Mouse (Mus musculus) forebrain, embryonic 16.5 days (tissue): ENCODE measurements around the gene Orm2. TPM values are rescaled to one million over a fixed set of nuclear protein-coding genes. Genes with fewer than 3 reads are reported as not detected.
A peak's percentile ranks its signal among the peaks of the same experiment; 100 is the strongest.

Source experiments
- ATAC-seq: fragments of 200-750 bp; cut with Nextera tagmentation; 2 replicates; pipeline ENCODE4 v1.8.0; 2017; ENCODE audit warnings: mild to moderate bottlenecking, moderate library complexity
- H3K27ac ChIP-seq: fragments of 300-500 bp; sonication (generic); 2 replicates; pipeline ENCODE4 v1.5.1; 2014; ENCODE audit warnings: low read length, control low read depth
- H3K27me3 ChIP-seq: fragments of 300-500 bp; sonication (generic); replicated peaks from 2 replicates; pipeline ENCODE4 v1.6.1; 2014; ENCODE audit warnings: low read length; ENCODE audit not compliant: control insufficient read depth, insufficient read depth
- H3K36me3 ChIP-seq: fragments of 300-500 bp; sonication (generic); 2 replicates; pipeline ENCODE4 v1.6.1; 2014; ENCODE audit not compliant: control insufficient read depth, insufficient read depth
- H3K4me1 ChIP-seq: fragments of 300-500 bp; sonication (generic); replicated peaks from 2 replicates; pipeline ENCODE4 v1.6.1; 2014; ENCODE audit warnings: low read length; ENCODE audit not compliant: control insufficient read depth, insufficient read depth
- H3K4me2 ChIP-seq: fragments of 300-500 bp; sonication (generic); 2 replicates; pipeline ENCODE4 v1.6.1; 2014; ENCODE audit warnings: mild to moderate bottlenecking, low read length, control low read depth
- H3K4me3 ChIP-seq: fragments of 300-500 bp; sonication (generic); replicated peaks from 2 replicates; pipeline ENCODE4 v1.5.1; 2014; ENCODE audit warnings: mild to moderate bottlenecking, low read length, control low read depth
- H3K9ac ChIP-seq: fragments of 300-500 bp; sonication (generic); replicated peaks from 2 replicates; pipeline ENCODE4 v1.6.1; 2014; ENCODE audit warnings: low read depth, low read length, control low read depth
- H3K9me3 ChIP-seq: fragments of 300-500 bp; sonication (generic); 2 replicates; pipeline ENCODE4 v1.6.1; 2016; ENCODE audit warnings: low read length; ENCODE audit not compliant: control insufficient read depth
- WGBS: fragments of 180-500 bp; shearing (Covaris S2); extraction: QIAGEN DNeasy Blood & Tissue Kit; methylation state at CpG from one replicate; pipeline ENCODE4 v1.1.7; 2014; 5-methylcytosine and 5-hydroxymethylcytosine counted together
- polyA plus RNA-seq: library from polyadenylated mRNA; unstranded; fragments of >200 nt; fragmentation: Nextera tagmentation; extraction: Ambion mirVana; gene quantifications from 2 replicates; pipeline ENCODE4 v1.2.1, GENCODE M21; 2015

The Orm2 gene
- polyA plus RNA-seq, 1 experiment from 2014 or later = not detected

DNA sequence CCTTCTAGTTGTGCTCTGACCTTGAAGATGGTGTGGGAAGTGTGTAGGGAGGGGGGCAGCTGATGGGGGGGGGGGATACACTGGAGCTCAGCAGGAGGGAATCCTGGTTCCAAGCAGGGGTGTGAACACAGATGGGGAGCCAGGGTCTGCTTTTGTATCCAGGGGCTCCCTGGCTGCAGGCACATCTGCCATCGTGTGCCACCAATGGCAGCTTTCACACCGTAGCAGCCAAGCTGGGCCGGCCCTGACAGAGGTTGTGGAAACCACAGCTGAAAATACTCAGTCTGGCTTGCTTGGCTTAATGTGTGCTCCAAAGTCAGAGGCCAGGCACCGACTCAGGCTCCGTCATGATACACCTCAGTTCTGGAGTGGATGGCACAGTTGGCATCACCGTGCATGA, 25.8 kb downstream of the Orm2 start:
- ATAC-seq = no peak
- no peak overlapping the region for H3K9ac ChIP-seq
- peak overlapping the region; percentile 90; the same call in 1 of the 2 replicates for H3K27ac ChIP-seq
- no peaks in the 10 kb centered on the region for H3K27me3 ChIP-seq
- no peaks in the 10 kb centered on the region for H3K9me3 ChIP-seq
- peaks cover 31% of the 10 kb centered on the region for H3K4me1 ChIP-seq
- no peaks in the 10 kb centered on the region for H3K36me3 ChIP-seq
- WGBS = 44% methylated on average over 6 of the region's 6 CpGs
- no peak overlapping the region for H3K4me3 ChIP-seq
- no peak overlapping the region for H3K4me2 ChIP-seq

DNA sequence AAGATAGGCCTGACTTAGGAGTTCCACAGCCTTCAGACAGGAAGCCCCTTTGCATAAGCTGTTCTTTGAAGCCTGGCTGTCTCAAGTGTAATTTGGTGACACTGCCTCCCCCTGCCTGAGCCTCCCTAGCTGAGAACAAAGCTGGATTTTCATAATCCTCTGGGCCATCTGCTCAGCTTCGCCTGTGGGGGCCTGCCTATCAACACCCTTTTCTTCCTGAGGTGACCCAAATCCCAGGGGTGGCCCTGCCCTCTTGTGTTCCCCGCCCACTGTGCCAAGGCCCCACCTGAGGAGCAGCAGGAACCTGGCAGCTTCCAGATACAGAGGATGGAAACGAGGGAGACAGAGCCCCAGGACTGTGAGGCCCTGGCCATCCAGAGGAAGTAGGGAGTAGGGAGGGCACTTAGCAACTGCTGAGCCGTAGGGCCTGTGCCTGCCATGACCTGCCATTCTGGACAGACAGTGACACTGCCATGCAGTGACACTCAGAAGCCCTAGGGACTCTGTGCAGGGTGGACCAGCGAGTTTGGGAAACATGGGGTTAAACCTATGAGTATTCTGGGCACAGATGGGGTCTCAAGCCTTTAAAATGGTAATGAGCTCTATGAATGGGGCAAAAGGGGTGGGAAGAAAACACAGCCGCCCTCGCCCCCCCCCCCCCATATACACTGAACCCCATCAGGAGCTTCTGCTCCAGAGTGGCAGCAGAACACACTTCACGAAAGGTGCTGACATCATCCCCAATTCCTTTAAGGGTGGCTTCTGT, 27.1 kb downstream of the Orm2 start:
- peak overlapping the region; percentile 33 for H3K9ac ChIP-seq
- ATAC-seq = peak; percentile 77
- H3K9me3 ChIP-seq = no peaks in the 10 kb centered on the region
- 4% methylated on average over 8 of the region's 8 CpGs for WGBS
- peak overlapping the region; percentile 6; the same call in 1 of the 2 replicates for H3K4me2 ChIP-seq
- no peaks in the 10 kb centered on the region for H3K27me3 ChIP-seq
- no peaks in the 10 kb centered on the region for H3K36me3 ChIP-seq
- H3K4me3 ChIP-seq = no peak overlapping the region
- peak overlapping the region; percentile 90 for H3K27ac ChIP-seq
- H3K4me1 ChIP-seq = peaks cover 31% of the 10 kb centered on the region

GRCm38 (mm10) chr4:63389887-63390528, 27.8 kb downstream of the Orm2 start:
- Histone ChIP-seq H3K4me1 (peaks cover 31% of the 10 kb centered on the region), H3K27ac (peak overlapping the region; percentile 90), H3K9ac (0 out of 2 replicates have a peak overlapping the region, but pooled peaks have one; percentile 18), H3K4me3 (no peak overlapping the region), H3K36me3 (peaks cover 4% of the 10 kb centered on the region; the same call in 1 of the 2 replicates), H3K9me3 (no peaks in the 10 kb centered on the region), H3K4me2 (peak overlapping the region; percentile 6; the same call in 1 of the 2 replicates), H3K27me3 (no peaks in the 10 kb centered on the region)
- peak; percentile 72 for ATAC-seq
- whole genome bisulfite sequencing = 18% methylated on average over 11 of the region's 11 CpGs

DNA sequence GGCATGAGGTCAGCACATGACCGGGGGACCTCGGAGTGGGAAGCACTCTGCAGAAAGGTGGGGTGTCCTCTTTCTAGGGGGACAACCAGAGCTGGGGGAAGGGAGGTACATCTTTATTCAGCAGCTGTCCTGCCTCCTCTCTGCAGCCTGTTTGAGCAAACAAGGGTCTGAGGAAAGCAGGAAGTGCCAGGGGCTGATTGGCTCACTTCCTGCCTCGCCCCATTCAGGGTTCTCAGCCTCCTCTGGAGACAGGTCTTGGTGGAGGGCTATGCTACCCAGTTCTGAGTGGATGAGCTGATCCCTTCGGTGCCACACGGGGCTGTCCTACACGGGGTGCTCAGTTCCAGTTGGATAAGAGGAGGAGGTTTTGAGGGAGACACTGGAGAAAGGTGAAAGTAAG, 29.1 kb downstream of the Orm2 start:
- no peak overlapping the region for H3K27ac ChIP-seq
- no peak overlapping the region for H3K4me2 ChIP-seq
- 84% methylated on average over 6 of the region's 6 CpGs for WGBS
- peaks cover 9% of the 10 kb centered on the region; the same call in 1 of the 2 replicates for H3K36me3 ChIP-seq
- ATAC-seq = no peak
- H3K9ac ChIP-seq = no peak overlapping the region
- peaks cover 31% of the 10 kb centered on the region for H3K4me1 ChIP-seq
- H3K9me3 ChIP-seq = no peaks in the 10 kb centered on the region
- no peaks in the 10 kb centered on the region for H3K27me3 ChIP-seq
- H3K4me3 ChIP-seq = no peak overlapping the region

GRCm38 (mm10) chr4:63397981-63398537, 35.8 kb downstream of the Orm2 start:
- Histone ChIP-seq H3K4me3 (no peak overlapping the region), H3K4me2 (no peak overlapping the region), H3K4me1 (peaks cover 24% of the 10 kb centered on the region), H3K36me3 (peaks cover 9% of the 10 kb centered on the region; the same call in 1 of the 2 replicates), H3K27me3 (no peaks in the 10 kb centered on the region), H3K27ac (no peak overlapping the region), H3K9ac (no peak overlapping the region), H3K9me3 (no peaks in the 10 kb centered on the region)
- WGBS = 88% methylated on average over 10 of the region's 10 CpGs
- no peak for ATAC-seq

- Histone ChIP-seq H3K36me3 (peaks cover 9% of the 10 kb centered on the region; the same call in 1 of the 2 replicates), H3K4me2 (no peak overlapping the region), H3K9me3 (no peaks in the 10 kb centered on the region), H3K27ac (no peak overlapping the region), H3K27me3 (no peaks in the 10 kb centered on the region), H3K9ac (no peak overlapping the region), H3K4me3 (no peak overlapping the region), H3K4me1 (peaks cover 34% of the 10 kb centered on the region)
- 61% methylated on average over 11 of the region's 11 CpGs for WGBS
- no peak for ATAC-seq
Observed at GRCm38 (mm10) chr4:63398854-63399609, 36.8 kb downstream of the Orm2 start.

GRCm38 (mm10) chr4:63399691-63400270, 37.5 kb downstream of the Orm2 start:
- Histone ChIP-seq H3K27ac (no peak overlapping the region), H3K4me3 (no peak overlapping the region), H3K27me3 (no peaks in the 10 kb centered on the region), H3K36me3 (peaks cover 7% of the 10 kb centered on the region; the same call in 1 of the 2 replicates), H3K9me3 (no peaks in the 10 kb centered on the region), H3K4me1 (peaks cover 42% of the 10 kb centered on the region), H3K9ac (no peak overlapping the region), H3K4me2 (no peak overlapping the region; the same call in 1 of the 2 replicates)
- WGBS = 70% methylated on average over 8 of the region's 8 CpGs
- no peak for ATAC-seq

GRCm38 (mm10) chr4:63400541-63401306, 38.5 kb downstream of the Orm2 start:
- H3K4me2 ChIP-seq = no peak overlapping the region
- no peak for ATAC-seq

More at GRCm38 (mm10) chr4:63400541-63401306, 38.5 kb downstream of the Orm2 start:
- no peaks in the 10 kb centered on the region for H3K27me3 ChIP-seq
- H3K4me3 ChIP-seq = no peak overlapping the region
- no peak overlapping the region for H3K9ac ChIP-seq
- H3K27ac ChIP-seq = no peak overlapping the region
- 92% methylated on average over 18 of the region's 18 CpGs for WGBS
- peaks cover 51% of the 10 kb centered on the region for H3K4me1 ChIP-seq
- no peaks in the 10 kb centered on the region for H3K9me3 ChIP-seq
- H3K36me3 ChIP-seq = no peaks in the 10 kb centered on the region
